Mouse (Mus musculus): ENCODE measurements around the gene Hcn1. TPM values are rescaled to one million over a fixed set of nuclear protein-coding genes. Genes with fewer than 3 reads are reported as not detected.

The Hcn1 gene
- total RNA-seq (2021) = under 1 TPM; 0.13 to 0.20 TPM
- long read RNA-seq, experiment 1 = 0 reads
- long read RNA-seq, experiment 2, full-length matches to known transcripts = 2 of 3 reads
- long read RNA-seq, experiment 2, partial matches to known transcripts = 0 of 3 reads
- long read RNA-seq, experiment 2, other reads (novel, unspliced or antisense) = 1 of 3 reads

GRCm38 (mm10) chr13:117602181-117602580, at the start of gene Hcn1:
Hcn1 (plus strand) TSS chr13:117602320.
- DNase-seq (ENCODE audit: low spot score in 2 of 2) = peak; percentile 39 to 60

GRCm38 (mm10) chr13:117567251-117567650, 34.9 kb upstream of the Hcn1 start:
- no peak for DNase-seq (ENCODE audit: low spot score in 2 of 2)

GRCm38 (mm10) chr13:117571747-117572146, 30.4 kb upstream of the Hcn1 start:
- no peak for DNase-seq (ENCODE audit: low spot score in 2 of 2)

DNA sequence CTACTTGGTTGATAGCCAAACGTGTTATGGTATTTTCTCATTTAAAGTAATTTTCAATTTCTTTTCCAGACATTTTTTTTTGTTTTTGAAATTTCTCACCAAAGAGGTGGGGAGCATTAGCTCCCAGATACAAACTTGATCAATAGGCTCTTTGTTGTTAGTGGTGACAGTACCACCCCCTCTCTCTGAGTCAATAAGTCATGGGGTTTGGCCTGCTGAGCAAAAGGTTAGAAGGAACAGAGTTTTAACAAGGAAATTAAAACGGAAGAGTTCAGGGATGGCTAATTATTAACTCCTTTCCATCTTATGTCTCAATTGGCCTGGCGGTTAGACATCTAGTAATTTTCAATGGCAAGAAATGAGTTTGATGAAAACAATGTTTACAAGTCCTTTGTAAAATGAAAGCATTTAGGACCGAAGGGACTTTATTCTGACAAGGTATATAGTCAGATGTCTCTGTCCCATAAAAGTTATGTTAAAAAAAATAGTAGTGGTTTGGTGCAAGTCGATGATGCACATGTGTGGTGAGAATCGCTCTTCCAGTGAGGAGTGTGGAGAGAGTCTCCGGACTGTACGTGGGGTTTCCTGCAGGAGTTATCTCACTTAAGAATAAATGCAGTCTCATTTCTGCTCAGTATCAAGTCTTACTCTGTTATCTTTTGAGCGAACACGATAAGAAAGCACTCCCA, 7.5 kb upstream of the Hcn1 start:
- DNase-seq (ENCODE audit: low spot score in 2 of 2) = no peak

GRCm38 (mm10) chr13:117595183-117595532, 7.0 kb upstream of the Hcn1 start:
- no peak for DNase-seq (ENCODE audit: low spot score in 2 of 2)

GRCm38 (mm10) chr13:117601331-117601965, 672 bp upstream of the Hcn1 start:
- no peak for DNase-seq (ENCODE audit: low spot score in 2 of 2)

DNA sequence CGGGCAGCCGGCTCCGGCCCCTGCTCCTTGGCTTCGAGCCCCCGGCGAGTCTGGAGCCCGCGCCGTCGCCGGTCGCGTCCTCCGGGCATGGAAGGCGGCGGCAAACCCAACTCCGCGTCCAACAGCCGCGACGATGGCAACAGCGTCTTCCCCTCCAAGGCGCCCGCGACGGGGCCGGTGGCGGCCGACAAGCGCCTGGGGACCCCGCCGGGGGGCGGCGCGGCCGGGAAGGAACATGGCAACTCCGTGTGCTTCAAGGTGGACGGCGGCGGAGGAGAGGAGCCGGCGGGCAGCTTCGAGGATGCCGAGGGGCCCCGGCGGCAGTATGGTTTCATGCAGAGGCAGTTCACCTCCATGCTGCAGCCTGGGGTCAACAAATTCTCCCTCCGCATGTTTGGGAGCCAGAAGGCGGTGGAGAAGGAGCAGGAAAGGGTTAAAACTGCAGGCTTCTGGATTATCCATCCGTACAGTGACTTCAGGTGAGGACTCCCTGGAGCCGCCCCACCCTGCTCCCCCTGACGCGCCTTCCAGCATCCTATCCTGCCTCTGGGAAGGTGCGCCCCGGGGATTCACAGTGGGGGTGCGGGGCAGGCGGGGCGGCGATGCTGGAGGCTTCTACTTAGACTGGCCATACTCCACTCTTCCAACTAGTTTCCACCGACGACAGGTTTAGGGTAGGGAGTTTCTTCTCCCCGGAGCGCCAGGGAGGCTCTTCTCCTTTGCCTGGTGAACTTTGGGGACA, 668 bp downstream of the Hcn1 start:
- DNase-seq (ENCODE audit: low spot score in 2 of 2) = peak in 1 of 2 experiments; percentile 8

DNA sequence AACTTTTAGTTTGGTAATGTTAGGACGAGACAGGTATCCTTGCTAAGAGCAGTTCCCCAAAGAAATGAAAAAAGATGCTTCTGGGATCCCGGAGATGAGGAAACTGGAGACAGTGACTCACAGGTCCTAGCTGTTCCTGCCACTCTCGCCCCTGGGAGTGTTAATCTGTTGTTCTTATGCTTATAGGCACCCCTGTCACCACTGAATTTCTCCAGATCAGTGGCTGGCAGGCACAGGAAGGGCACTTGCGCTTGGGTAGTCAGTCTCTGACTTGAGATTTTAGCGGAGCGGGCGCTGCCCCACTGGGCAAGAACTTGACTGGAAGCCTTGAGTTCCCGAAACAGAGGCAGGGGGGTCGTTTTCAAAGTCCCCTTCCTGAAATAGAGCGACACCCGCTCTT, 1.3 kb downstream of the Hcn1 start:
- DNase-seq (ENCODE audit: low spot score in 2 of 2) = no peak

DNA sequence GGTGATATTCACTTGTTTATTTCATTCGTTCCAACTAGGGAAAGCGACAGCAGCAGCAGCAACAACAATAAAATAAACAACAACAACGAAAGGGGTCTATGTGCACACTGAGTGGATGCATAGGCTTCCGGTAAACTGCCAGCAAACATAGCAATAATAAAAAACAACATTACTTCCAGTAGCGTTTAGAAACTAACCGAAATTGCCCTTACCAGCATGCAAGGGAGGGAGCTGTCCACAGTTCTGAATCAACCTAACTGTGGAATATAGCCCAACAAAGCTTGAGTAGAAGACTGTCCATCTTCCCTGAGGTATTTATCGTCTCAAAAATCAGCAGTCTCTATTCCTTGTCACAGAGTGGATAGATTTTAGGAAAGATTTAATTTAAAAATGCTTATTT, 2.0 kb downstream of the Hcn1 start:
- DNase-seq (ENCODE audit: low spot score in 2 of 2) = peak in 1 of 2 experiments; percentile 18

DNA sequence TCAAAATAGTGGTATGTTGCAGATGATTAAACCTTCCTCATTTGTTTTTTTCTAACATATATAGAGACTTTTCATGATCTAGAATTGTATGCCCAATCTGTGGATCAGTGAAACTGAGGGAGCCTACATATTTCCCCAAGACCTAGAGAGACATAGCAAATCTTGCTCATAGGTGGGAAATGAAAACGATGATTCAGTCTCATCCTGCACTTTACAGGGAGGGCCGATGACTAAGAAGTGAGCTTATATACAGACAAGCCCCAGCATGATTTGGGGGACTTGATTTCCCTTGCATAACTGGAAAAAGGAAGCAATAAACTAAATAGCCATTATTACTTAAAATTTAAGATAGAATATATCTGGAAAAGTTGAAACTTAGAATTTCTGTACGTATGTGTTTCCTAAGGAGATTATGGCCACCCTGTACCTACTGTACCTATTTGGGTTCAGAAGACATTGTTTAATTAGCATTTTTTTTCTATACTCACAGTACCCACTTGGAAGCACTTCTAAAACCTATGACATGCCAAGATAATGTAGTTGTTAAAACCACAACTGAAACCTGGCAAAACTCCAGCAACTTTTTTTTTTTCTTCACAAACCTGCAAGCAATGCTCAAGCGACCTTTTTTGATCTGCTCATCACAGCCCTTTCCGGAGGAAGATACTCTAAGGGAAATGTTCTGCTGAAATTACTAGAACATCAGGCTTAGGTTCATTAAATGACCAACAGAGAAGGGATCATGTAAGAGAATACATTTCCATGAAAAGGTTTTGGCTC, 3.0 kb downstream of the Hcn1 start:
- DNase-seq (ENCODE audit: low spot score in 2 of 2) = no peak

GRCm38 (mm10) chr13:117611881-117612280, 9.8 kb downstream of the Hcn1 start:
- no peak for DNase-seq (ENCODE audit: low spot score in 2 of 2)

DNA sequence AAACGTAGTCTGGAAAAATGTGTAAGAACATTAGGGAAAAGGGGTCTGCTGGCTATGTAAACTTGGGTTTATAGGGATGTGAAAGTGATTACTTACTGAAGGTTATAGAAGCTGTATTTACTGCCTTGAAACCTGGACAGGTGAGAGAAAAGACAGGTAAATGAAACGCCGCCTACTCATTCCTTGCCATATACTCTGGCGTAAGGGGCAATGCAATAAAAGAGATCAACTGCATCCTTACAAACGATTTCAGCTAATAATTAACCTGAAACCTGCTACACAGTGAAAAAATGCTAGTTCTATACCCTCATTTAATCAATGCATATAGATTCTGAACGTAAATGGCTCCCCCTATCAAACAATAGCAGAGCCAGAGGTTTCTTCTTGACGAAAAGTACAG, 17.4 kb downstream of the Hcn1 start:
- DNase-seq (ENCODE audit: low spot score in 2 of 2) = no peak

DNA sequence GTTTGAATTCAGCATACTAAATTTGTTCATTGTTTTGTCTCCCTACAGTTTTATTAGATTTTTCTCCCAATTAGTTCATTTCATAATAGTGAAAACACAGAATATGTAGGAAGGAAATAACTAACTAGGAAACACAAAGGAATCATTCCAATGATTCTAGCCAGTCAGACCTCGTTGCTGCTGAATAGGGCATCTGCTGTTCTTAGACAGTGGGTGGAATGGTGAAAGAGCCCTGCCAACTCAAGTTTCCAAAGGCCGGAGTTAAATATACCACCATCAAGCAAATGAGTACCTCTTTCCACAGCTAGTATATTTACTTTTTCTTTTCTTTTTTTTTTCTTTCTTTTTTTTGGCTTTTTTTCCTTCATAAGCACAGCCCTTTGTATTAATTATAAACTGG, 55.4 kb downstream of the Hcn1 start:
- DNase-seq (ENCODE audit: low spot score in 2 of 2) = no peak

DNA sequence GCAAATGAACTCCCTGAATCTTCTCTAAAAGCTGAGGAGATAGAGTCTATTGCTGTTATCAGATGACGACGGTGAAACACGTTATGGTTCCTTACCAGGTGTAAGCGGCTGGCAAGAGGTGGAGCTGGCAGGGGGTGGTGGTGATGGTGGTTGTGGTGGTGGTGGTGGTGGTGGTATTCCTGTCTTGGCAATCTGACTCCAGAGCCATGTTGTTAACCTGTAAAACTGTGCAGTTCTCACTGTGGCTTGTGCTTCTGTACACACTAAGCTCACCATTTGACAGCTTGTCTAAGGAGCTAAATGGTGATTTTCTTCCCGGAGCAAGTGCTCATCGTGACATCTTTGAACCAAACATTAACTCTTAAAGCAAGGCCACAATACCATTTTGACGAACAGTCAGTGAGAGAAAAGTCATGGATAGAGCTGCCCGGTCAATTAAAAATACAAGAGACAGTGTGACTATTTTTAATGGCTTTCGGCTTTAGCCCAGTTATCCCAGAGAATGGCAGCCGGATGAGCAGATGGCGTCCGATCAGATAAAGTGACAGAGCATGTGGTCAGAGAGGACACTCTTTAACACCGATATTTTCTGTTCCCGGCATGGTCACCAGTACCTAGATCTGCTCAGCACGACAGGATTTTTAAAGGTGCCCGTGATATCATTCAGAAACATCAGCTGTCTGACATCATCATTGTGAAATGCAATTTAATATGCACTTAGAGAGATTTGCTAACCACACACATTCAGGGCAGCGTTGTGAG, 56.5 kb downstream of the Hcn1 start:
- no peak for DNase-seq (ENCODE audit: low spot score in 2 of 2)

DNA sequence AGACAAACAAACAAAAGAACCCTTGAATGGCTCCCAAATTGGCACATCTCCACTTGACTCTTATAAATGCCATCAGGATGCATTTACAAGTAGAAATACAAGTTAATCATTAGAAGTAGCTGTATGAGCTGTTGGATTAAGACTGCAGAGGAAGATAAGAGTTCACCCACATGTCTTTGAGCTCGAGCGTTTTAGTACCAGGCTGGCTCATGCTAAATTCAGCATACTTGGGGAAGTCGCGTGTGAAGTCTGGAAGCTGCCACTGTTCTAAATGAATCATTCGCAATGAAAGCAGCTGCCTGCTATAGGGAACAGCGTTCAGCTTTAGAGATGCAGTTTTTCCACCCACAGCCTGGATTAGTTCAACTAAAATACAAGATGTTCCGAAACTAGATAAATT, 57.4 kb downstream of the Hcn1 start:
- DNase-seq (ENCODE audit: low spot score in 2 of 2) = no peak

GRCm38 (mm10) chr13:117662661-117663060, 60.5 kb downstream of the Hcn1 start:
- DNase-seq (ENCODE audit: low spot score in 2 of 2) = no peak

GRCm38 (mm10) chr13:117669303-117669702, 67.2 kb downstream of the Hcn1 start:
- DNase-seq (ENCODE audit: low spot score in 2 of 2) = no peak

GRCm38 (mm10) chr13:117671851-117672250, 69.7 kb downstream of the Hcn1 start:
- DNase-seq (ENCODE audit: low spot score in 2 of 2) = no peak

GRCm38 (mm10) chr13:117676418-117676817, 74.3 kb downstream of the Hcn1 start:
- DNase-seq (ENCODE audit: low spot score in 2 of 2) = no peak

DNA sequence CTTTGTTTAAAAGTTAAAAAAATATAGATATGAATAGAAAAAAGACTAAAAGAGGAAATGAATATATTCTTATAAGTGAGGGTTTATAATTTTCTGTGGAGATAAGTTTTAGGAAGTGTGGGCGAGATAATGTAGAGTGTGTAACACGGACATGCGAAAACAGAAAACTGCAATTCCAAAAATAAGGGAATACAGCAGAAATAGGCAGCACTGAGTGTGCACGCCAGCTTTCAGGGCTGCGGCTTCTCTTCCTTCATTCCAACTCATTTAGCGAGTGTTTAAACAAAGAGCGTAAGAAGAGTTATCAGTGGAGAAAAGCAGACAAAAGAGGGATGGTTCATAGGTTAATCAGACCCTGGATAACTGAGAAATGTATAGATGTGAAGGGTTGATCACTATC, 85.5 kb downstream of the Hcn1 start:
- DNase-seq (ENCODE audit: low spot score in 2 of 2) = no peak
